Mouse (Mus musculus) intestine, embryonic 16.5 days (tissue): Measurements from ENCODE around the gene Zfp273. TPM values are rescaled to one million over a fixed set of nuclear protein-coding genes. Genes with fewer than 3 reads are reported as not detected.
A peak's percentile ranks its signal among the peaks of the same experiment; 100 is the strongest.
"Not testable (repeated sequence)": the region's sequence is repeated elsewhere in the genome, so short reads cannot be mapped to it uniquely, and the experiment has no call there.

Experiments
- ATAC-seq: fragments of 200-750 bp; cut with Nextera tagmentation; 2 replicates; pipeline ENCODE4 v1.8.0; 2017; ENCODE audit warnings: moderate TSS enrichment, moderate library complexity
- H3K27ac ChIP-seq: fragments of 300-500 bp; sonication (generic); 2 replicates; pipeline ENCODE4 v1.5.1; 2014; ENCODE audit warnings: mild to moderate bottlenecking, low read length
- H3K27me3 ChIP-seq: fragments of 300-500 bp; sonication (generic); replicated peaks from 2 replicates; pipeline ENCODE4 v1.6.1; 2014; ENCODE audit warnings: low read length, control low read depth, mixed read lengths; ENCODE audit not compliant: control insufficient read depth, insufficient read depth
- H3K36me3 ChIP-seq: fragments of 300-500 bp; sonication (generic); 2 replicates; pipeline ENCODE4 v1.6.1; 2014; ENCODE audit warnings: low read length, control low read depth; ENCODE audit not compliant: control insufficient read depth, insufficient read depth
- H3K4me1 ChIP-seq: fragments of 300-500 bp; sonication (generic); 2 replicates; pipeline ENCODE4 v1.6.1; 2014; ENCODE audit warnings: low read length, control low read depth, mixed read lengths; ENCODE audit not compliant: control insufficient read depth, insufficient read depth
- H3K4me2 ChIP-seq: fragments of 300-500 bp; sonication (generic); 2 replicates; pipeline ENCODE4 v1.6.1; 2014; ENCODE audit warnings: low read depth, low read length, control low read depth
- H3K4me3 ChIP-seq: fragments of 300-500 bp; sonication (generic); 2 replicates; pipeline ENCODE4 v1.5.1; 2014; ENCODE audit warnings: mild to moderate bottlenecking, low read length
- H3K9ac ChIP-seq: fragments of 300-500 bp; sonication (generic); 2 replicates; pipeline ENCODE4 v1.6.1; 2014; ENCODE audit warnings: low read depth, low read length
- H3K9me3 ChIP-seq: fragments of 300-500 bp; sonication (generic); 2 replicates; pipeline ENCODE4 v1.6.1; 2016; ENCODE audit warnings: low read length, control low read depth; ENCODE audit not compliant: control insufficient read depth
- WGBS: fragments of 180-500 bp; shearing (Covaris S2); extraction: QIAGEN DNeasy Blood & Tissue Kit; methylation state at CpG from one replicate; pipeline ENCODE4 v1.1.7; 2014; 5-methylcytosine and 5-hydroxymethylcytosine counted together
- polyA plus RNA-seq: library from polyadenylated mRNA; unstranded; fragments of >200 nt; fragmentation: Nextera tagmentation; extraction: Ambion mirVana; gene quantifications from 2 replicates; pipeline ENCODE4 v1.2.1, GENCODE M21; 2015

Gene Zfp273
- polyA plus RNA-seq, 1 experiment from 2014 or later, result 4.8 TPM

DNA sequence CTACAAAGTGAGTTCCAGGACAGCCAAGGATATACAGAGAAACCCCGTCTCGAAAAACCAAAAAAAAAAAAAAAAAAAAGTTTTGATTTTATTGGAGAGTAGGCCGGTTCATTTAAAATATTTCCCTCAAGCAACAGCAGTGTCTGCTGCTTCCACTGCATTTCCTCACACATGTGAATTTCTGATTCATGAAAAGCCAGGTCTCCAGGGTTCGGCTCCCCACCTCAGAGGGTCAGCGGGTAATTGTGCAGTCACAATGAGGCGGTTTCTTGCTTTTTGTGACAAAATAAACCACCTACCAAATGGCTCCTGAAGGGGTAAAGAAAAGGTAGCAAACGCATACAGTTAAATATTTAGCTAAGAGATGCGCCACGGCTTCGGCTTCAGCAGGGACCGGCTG, 49.5 kb downstream of the Zfp273 start, which contains the start of gene BC048507:
TSS of gene BC048507 (plus strand) at position 301 of the 400 bp plus-strand sequence.
- WGBS, result 74% methylated on average over 11 of the region's 11 CpGs
- no peak within 1 kb of the TSS for H3K9ac ChIP-seq
- no peak for ATAC-seq

DNA sequence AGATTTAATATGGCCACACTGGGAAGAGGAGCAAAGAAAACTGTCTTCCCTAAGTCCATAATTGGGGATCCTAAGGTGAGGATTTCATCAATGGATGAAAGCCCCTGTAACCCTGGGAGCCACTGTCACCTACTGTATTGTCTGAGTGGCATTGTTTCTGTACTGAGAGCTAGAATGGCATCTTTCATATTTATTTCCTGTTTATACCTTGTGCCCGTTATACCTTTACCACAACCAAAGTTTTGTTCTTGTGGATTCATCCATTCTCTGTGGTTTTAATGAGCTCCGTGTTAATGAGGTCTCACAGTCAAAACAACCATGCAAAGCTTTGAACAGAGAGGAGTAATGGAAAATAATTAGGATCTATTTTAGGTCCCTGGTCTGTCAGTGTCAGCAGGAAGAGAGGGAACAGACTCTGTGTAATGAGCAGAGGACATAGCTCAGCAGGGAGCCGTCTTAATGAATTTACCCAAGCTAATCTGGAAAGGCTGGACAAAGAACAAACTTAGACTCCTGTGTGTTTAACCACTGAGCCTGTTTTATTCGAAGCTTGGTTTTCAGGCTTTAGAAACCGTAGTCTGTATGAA, 51.3 kb downstream of the Zfp273 start:
- no peak overlapping the region for H3K27ac ChIP-seq
- H3K9me3 ChIP-seq, result no peaks in the 10 kb centered on the region
- H3K9ac ChIP-seq, result no peak overlapping the region
- no peaks in the 10 kb centered on the region for H3K4me1 ChIP-seq
- 66% methylated on average over 5 of the region's 5 CpGs for WGBS
- ATAC-seq, result no peak
- no peak overlapping the region for H3K4me3 ChIP-seq
- no peaks in the 10 kb centered on the region for H3K36me3 ChIP-seq
- H3K4me2 ChIP-seq, result no peak overlapping the region
- H3K27me3 ChIP-seq, result no peaks in the 10 kb centered on the region

More for the DNA sequence above, 49.5 kb downstream of the Zfp273 start, which contains the start of gene BC048507:
- Histone ChIP-seq H3K4me3 (no peak within 1 kb of the TSS), H3K27me3 (no peaks in the 10 kb centered on the region), H3K4me1 (no peaks in the 10 kb centered on the region), H3K9me3 (no peaks in the 10 kb centered on the region), H3K4me2 (no peak within 1 kb of the TSS), H3K27ac (no peak within 1 kb of the TSS), H3K36me3 (no peaks in the 10 kb centered on the region)

DNA sequence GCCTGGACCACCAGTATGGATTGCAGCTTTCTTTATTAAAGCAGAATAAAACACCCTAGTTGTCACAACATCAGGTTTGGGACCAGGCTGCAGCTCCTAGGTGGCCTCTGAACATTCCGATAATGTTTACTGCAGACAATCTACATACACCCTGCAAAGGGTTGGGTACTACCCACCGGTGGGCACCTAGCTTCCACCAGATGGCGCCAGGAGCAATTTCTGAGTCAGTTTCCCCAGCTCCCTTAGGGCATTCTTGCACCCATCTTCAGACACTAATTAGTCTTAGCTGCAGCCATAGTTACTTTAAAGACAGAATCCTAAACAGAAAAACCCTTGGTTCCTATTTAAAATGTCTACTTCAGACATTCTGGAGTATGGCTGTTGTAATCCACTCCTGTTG, 54.4 kb downstream of the Zfp273 start:
- no peak for ATAC-seq
- H3K4me2 ChIP-seq, result no peak overlapping the region
- no peak overlapping the region for H3K27ac ChIP-seq
- no peak overlapping the region for H3K4me3 ChIP-seq
- no peaks in the 10 kb centered on the region for H3K4me1 ChIP-seq
- no peaks in the 10 kb centered on the region for H3K9me3 ChIP-seq
- WGBS, result 25% methylated on average over 3 of the region's 3 CpGs
- H3K9ac ChIP-seq, result no peak overlapping the region
- H3K36me3 ChIP-seq, result no peaks in the 10 kb centered on the region
- H3K27me3 ChIP-seq, result no peaks in the 10 kb centered on the region

DNA sequence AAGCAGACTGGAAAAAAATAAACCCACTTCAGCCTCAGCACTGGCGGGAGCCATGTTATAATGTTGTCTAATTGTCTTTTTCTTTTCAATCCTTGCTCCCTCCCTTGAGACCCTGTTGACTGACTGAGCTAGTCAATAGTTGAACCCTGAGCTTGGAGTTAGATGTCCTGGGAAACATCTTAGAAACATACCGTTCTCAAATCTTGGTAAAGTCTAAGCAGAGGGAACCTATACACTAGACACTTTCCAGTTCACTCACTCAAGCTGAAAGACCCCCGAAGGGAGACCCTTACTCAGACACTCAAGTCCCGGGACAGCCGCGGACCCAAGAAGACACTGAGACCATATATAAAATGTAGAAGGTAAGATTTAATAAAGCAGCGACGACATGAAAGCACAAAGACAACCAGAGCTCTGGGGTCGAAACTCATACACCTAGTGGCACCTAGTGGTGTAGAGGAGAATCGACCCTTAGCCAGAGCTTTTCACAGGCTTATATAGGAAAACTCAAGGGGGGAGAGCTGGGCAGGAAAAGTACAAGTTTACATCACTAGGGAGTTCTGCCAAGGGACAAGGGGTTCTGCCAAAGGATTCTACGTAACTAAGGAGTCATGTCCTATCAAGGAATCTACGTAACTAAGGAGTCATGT, 62.6 kb downstream of the Zfp273 start:
- 33% methylated on average over 7 of the region's 12 CpGs for WGBS
- H3K4me1 ChIP-seq, H3K4me2 ChIP-seq, H3K9ac ChIP-seq, H3K27ac ChIP-seq, H3K27me3 ChIP-seq, H3K4me3 ChIP-seq, H3K36me3 ChIP-seq, H3K9me3 ChIP-seq: not testable (repeated sequence)
- 0 out of 2 replicates have a peak, but pooled peaks have one; percentile 46 for ATAC-seq

Other genes starting within 250 kb of the Zfp273 start
- 3.1 and 3.3 TPM in 2 replicates for gene Zfp729b, start 204.0 kb upstream of the Zfp273 start, polyA plus RNA-seq
- not detected in 2 replicates for gene Gm49345, start 176.0 kb upstream of the Zfp273 start, polyA plus RNA-seq
- gene Zfp729a, start 175.9 kb upstream of the Zfp273 start, polyA plus RNA-seq, result 1.8 and 3.0 TPM in 2 replicates
- 7.4 and 9.2 TPM in 2 replicates for gene Zfp738, start 126.7 kb upstream of the Zfp273 start, polyA plus RNA-seq
- 4.5 and 5.3 TPM in 2 replicates for gene Zfp65, start 84.6 kb upstream of the Zfp273 start, polyA plus RNA-seq
- 3.1 TPM in 2 replicates for gene Zfp85, start 58.5 kb upstream of the Zfp273 start, polyA plus RNA-seq
- gene Zfp493, start 34.0 kb upstream of the Zfp273 start, polyA plus RNA-seq, result 2.5 and 2.6 TPM in 2 replicates
- 1.5 and 1.7 TPM in 2 replicates for gene Gm10037, start 17.4 kb downstream of the Zfp273 start, polyA plus RNA-seq
- not detected in 2 replicates for gene BC048507, start 49.6 kb downstream of the Zfp273 start, polyA plus RNA-seq